Mouse (Mus musculus) liver, adult 2 months (tissue): ENCODE data around the gene Wfdc1.

Source experiments
- CTCF ChIP-seq: fragments of 200-500 bp; IDR thresholded peaks from 2 replicates; pipeline ENCODE4 v1.5.1; 2011; ENCODE audit warnings: low read depth, low read length, control low read depth
- POLR2A ChIP-seq: fragments of 200-500 bp; IDR thresholded peaks from 2 replicates; pipeline ENCODE4 v1.6.1; 2011; ENCODE audit warnings: low read length, control low read depth; ENCODE audit not compliant: insufficient read depth; ENCODE audit errors: extremely low read depth

- no peak for TF ChIP-seq POLR2A
- TF ChIP-seq CTCF, result no peak
These were observed 33.9 kb upstream of the Wfdc1 start for GRCm38 (mm10) chr8:119632246-119632645.
